Mouse (Mus musculus) neural tube, embryonic 12.5 days (tissue): Measurements from ENCODE around the gene Mplkip. TPM values are rescaled to one million over a fixed set of nuclear protein-coding genes. Genes with fewer than 3 reads are reported as not detected.

Experiments
- ATAC-seq: fragments of 200-750 bp; cut with Nextera tagmentation; 2 replicates; pipeline ENCODE4 v1.8.0; 2017; ENCODE audit warnings: low read depth, mild to moderate bottlenecking, moderate TSS enrichment, moderate library complexity; ENCODE audit not compliant: low FRiP score
- H3K27ac ChIP-seq: fragments of 300-500 bp; sonication (generic); 2 replicates; pipeline ENCODE4 v1.5.1; 2016
- H3K27me3 ChIP-seq: fragments of 300-500 bp; sonication (generic); replicated peaks from 2 replicates; pipeline ENCODE4 v1.6.1; 2016; ENCODE audit warnings: mild to moderate bottlenecking
- H3K36me3 ChIP-seq: fragments of 300-500 bp; sonication (generic); 2 replicates; pipeline ENCODE4 v1.6.1; 2016; ENCODE audit warnings: mild to moderate bottlenecking
- H3K4me1 ChIP-seq: fragments of 300-500 bp; sonication (generic); 2 replicates; pipeline ENCODE4 v1.6.1; 2016
- H3K4me2 ChIP-seq: fragments of 300-500 bp; sonication (generic); replicated peaks from 2 replicates; pipeline ENCODE4 v1.6.1; 2016; ENCODE audit warnings: mild to moderate bottlenecking
- H3K4me3 ChIP-seq: fragments of 300-500 bp; sonication (generic); 2 replicates; pipeline ENCODE4 v1.5.1; 2016
- H3K9ac ChIP-seq: fragments of 300-500 bp; sonication (generic); 2 replicates; pipeline ENCODE4 v1.6.1; 2016; ENCODE audit warnings: mild to moderate bottlenecking
- H3K9me3 ChIP-seq: fragments of 300-500 bp; sonication (generic); 2 replicates; pipeline ENCODE4 v1.6.1; 2016; ENCODE audit warnings: mild to moderate bottlenecking
- WGBS: fragments of 180-500 bp; shearing (Covaris S2); methylation state at CpG from one replicate; pipeline ENCODE4 v1.1.7; 2016; 5-methylcytosine and 5-hydroxymethylcytosine counted together
- microRNA counts: library from miRNA; unstranded; fragments of <30 nt; microRNA quantifications from one replicate; lab custom pipeline; 2017
- microRNA-seq: library from miRNA; unstranded; fragments of <30 nt; microRNA quantifications from one replicate; pipeline ENCODE4, GENCODE M21; 2017
- polyA plus RNA-seq: library from polyadenylated mRNA; unstranded; fragments of >200 nt; fragmentation: Nextera tagmentation; extraction: Ambion mirVana; gene quantifications from 2 replicates; pipeline ENCODE4 v1.2.1, GENCODE M21; 2016

Gene Mplkip
- polyA plus RNA-seq, 1 experiment from 2014 or later, result 52.9 TPM

DNA sequence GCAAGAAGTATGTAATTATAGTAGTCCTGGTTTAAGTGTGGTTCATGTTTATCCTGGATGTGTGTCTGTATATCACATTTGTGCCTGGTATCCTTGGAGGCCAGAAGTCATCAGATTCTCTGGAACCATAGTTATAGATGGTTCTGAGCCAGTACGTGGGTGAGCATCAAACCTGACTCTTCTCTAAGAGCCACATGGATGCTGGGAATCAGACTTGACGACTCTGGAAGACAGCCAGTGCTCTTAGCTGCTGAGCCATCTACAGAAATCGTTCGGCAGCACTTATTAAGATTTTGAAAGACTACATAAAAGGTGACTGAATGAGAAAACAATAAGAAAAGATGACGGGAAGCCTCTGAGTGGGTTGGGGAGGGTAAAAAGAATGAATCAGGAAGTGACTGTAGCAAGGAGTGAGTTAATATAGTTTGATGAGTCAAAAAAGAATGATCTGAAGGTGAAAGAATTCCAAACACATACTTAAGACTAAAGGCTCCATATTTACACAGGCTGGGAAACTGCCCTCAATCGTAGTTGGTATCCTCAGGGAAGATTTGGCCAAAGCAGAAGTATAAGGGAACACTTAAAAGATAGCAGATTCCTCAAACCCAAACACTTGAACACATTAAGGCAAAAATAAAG is 10.3 kb downstream of the Mplkip start:
- 93% methylated on average over 6 of the region's 6 CpGs for WGBS

DNA sequence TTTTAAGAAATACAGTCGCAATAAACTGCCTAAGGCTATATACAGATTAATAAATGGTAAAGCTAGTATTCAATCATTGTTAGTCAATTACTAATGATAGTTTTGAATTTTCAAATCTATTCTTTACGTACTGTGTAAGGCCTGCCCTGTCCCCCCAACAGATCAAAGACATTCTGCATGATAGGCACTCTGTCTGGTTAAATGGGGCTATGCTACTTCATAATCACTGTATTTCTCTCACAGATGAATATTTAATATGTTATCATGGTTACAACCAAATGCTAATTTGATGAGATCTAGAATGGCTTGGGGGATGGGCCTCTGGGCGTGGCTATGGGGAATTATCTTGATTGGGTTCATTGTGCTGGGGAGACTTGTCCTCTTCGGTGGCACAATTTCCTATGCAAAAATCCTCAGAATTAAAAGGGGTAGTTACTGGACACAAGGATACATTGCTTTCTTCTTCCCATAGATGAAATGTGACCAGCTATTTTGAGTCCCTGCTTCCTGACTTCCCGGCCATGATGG is 13.9 kb downstream of the Mplkip start:
- Histone ChIP-seq H3K4me1 (no peaks in the 10 kb centered on the region), H3K4me2 (no peak overlapping the region), H3K27me3 (no peaks in the 10 kb centered on the region), H3K27ac (no peak overlapping the region), H3K36me3 (no peaks in the 10 kb centered on the region), H3K9ac (no peak overlapping the region), H3K4me3 (no peak overlapping the region), H3K9me3 (no peaks in the 10 kb centered on the region)
- 0 out of 2 replicates have a peak, but pooled peaks have one; percentile 37 for ATAC-seq
- 73% methylated on average over 5 of the region's 5 CpGs for whole genome bisulfite sequencing

More for the DNA sequence above, 10.3 kb downstream of the Mplkip start:
- Histone ChIP-seq H3K36me3 (no peaks in the 10 kb centered on the region), H3K27ac (no peak overlapping the region), H3K4me1 (no peaks in the 10 kb centered on the region), H3K4me2 (no peak overlapping the region), H3K27me3 (no peaks in the 10 kb centered on the region), H3K9ac (no peak overlapping the region), H3K4me3 (no peak overlapping the region), H3K9me3 (no peaks in the 10 kb centered on the region)
- ATAC-seq, result no peak

DNA sequence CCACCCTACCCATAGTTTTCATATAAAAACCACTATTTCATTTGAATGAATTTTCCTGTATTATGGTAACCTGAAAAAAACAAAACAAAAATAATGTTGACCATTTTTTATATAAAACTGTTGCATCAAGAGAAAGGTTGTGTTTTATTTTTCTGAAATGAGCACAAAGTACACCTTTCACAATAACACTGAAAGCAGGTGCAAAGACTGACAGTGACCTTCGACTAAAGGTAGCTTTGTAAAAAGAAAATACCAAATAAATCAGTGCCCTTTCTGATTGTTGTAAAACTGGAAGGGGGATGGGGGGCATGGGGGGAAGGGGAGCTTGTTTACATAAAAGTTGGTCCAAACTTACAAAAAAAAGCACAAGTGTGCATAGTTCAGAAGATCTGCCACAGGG is 22.4 kb downstream of the Mplkip start:
- Histone ChIP-seq H3K9me3 (no peaks in the 10 kb centered on the region), H3K4me2 (no peak overlapping the region), H3K9ac (no peak overlapping the region), H3K27me3 (no peaks in the 10 kb centered on the region), H3K4me1 (no peaks in the 10 kb centered on the region), H3K36me3 (peaks cover 28% of the 10 kb centered on the region), H3K27ac (no peak overlapping the region), H3K4me3 (no peak overlapping the region)
- no peak for ATAC-seq
- WGBS, result 89% methylated on average over 1 of the region's 1 CpGs

GRCm38 (mm10) chr13:17727922-17728321 is 32.9 kb downstream of the Mplkip start:
- H3K9ac ChIP-seq, result no peak overlapping the region
- no peak overlapping the region for H3K4me2 ChIP-seq
- 95% methylated on average over 4 of the region's 4 CpGs for WGBS
- H3K27ac ChIP-seq, result no peak overlapping the region
- no peaks in the 10 kb centered on the region for H3K9me3 ChIP-seq
- ATAC-seq, result no peak
- no peak overlapping the region for H3K4me3 ChIP-seq
- H3K4me1 ChIP-seq, result no peaks in the 10 kb centered on the region
- H3K36me3 ChIP-seq, result peaks cover 4% of the 10 kb centered on the region; the same call in 1 of the 2 replicates
- no peaks in the 10 kb centered on the region for H3K27me3 ChIP-seq

- WGBS, result 95% methylated on average over 3 of the region's 3 CpGs
- no peak overlapping the region for H3K9ac ChIP-seq
- no peaks in the 10 kb centered on the region for H3K9me3 ChIP-seq
- no peaks in the 10 kb centered on the region for H3K4me1 ChIP-seq
- no peak overlapping the region for H3K27ac ChIP-seq
- H3K4me2 ChIP-seq, result no peak overlapping the region
- no peak overlapping the region for H3K4me3 ChIP-seq
- no peak for ATAC-seq
- H3K36me3 ChIP-seq, result peaks cover 4% of the 10 kb centered on the region; the same call in 1 of the 2 replicates
- H3K27me3 ChIP-seq, result no peaks in the 10 kb centered on the region
Observed at GRCm38 (mm10) chr13:17728798-17729197, 33.8 kb downstream of the Mplkip start.

MicroRNAs within 50 kb of the gene (microRNA counts, 519-probe panel; counts per million panel counts)
- microRNA mmu-miR-466i (lab: Ali Mortazavi, UCI), result 342 counts per million, percentile 67 among the panel's probes with 10 or more counts

Small RNAs within 50 kb of the gene (microRNA-seq; reads per million reads assigned to microRNA genes)
- not detected for gene Mir466i

Other genes with a start within 250 kb of the Mplkip start
- gene Sugct, start 361 bp downstream of the Mplkip start, polyA plus RNA-seq, result 3.7 and 4.0 TPM in 2 replicates
- 20.6 and 26.1 TPM in 2 replicates for gene Cdk13, start 109.9 kb downstream of the Mplkip start, polyA plus RNA-seq
- gene Rala, start 249.0 kb downstream of the Mplkip start, polyA plus RNA-seq, result 152 and 156 TPM in 2 replicates